Mouse (Mus musculus) embryonic facial prominence, embryonic 11.5 days (tissue): ENCODE results near the gene AL731706.2. TPM values are rescaled to one million over a fixed set of nuclear protein-coding genes. Genes with fewer than 3 reads are reported as not detected.
A peak's percentile ranks its signal among the peaks of the same experiment; 100 is the strongest.

ENCODE experiments used
- ATAC-seq: fragments of 200-750 bp; cut with Nextera tagmentation; replicated peaks from 2 replicates; pipeline ENCODE4 v1.8.0; 2017; ENCODE audit warnings: low read depth; ENCODE audit not compliant: insufficient number of reproducible peaks, low FRiP score, low TSS enrichment
- DNase-seq: peaks from one replicate; pipeline ENCODE4 v3.0.0-alpha.2; 2015; ENCODE audit warnings: low spot score
- H3K27ac ChIP-seq: fragments of 300-500 bp; sonication (generic); replicated peaks from 2 replicates; pipeline ENCODE4 v1.5.1; 2014; ENCODE audit warnings: mild to moderate bottlenecking, low read depth, low read length, control low read depth
- H3K27me3 ChIP-seq: fragments of 300-500 bp; sonication (generic); 2 replicates; pipeline ENCODE4 v1.6.1; 2014; ENCODE audit warnings: mild to moderate bottlenecking, low read length, moderate library complexity, mixed read lengths; ENCODE audit not compliant: control insufficient read depth, insufficient read depth
- H3K36me3 ChIP-seq: fragments of 300-500 bp; sonication (generic); replicated peaks from 2 replicates; pipeline ENCODE4 v1.6.1; 2014; ENCODE audit warnings: low read depth, mild to moderate bottlenecking, low read length, moderate library complexity, mixed read lengths; ENCODE audit not compliant: control insufficient read depth, insufficient read depth
- H3K4me1 ChIP-seq: fragments of 300-500 bp; sonication (generic); 2 replicates; pipeline ENCODE4 v1.6.1; 2014; ENCODE audit warnings: low read length, mixed read lengths; ENCODE audit not compliant: control insufficient read depth, insufficient read depth
- H3K4me2 ChIP-seq: fragments of 300-500 bp; sonication (generic); 2 replicates; pipeline ENCODE4 v1.6.1; 2014; ENCODE audit warnings: low read depth, mild to moderate bottlenecking, control low read depth, low read length, moderate library complexity
- H3K4me3 ChIP-seq: fragments of 300-500 bp; sonication (generic); 2 replicates; pipeline ENCODE4 v1.5.1; 2014; ENCODE audit warnings: low read depth, low read length, control low read depth
- H3K9ac ChIP-seq: fragments of 300-500 bp; sonication (generic); replicated peaks from 2 replicates; pipeline ENCODE4 v1.6.1; 2014; ENCODE audit warnings: mild to moderate bottlenecking, control low read depth, low read length
- H3K9me3 ChIP-seq: fragments of 300-500 bp; sonication (generic); replicated peaks from 2 replicates; pipeline ENCODE4 v1.6.1; 2016; ENCODE audit warnings: mild to moderate bottlenecking, low read length, inconsistent platforms, mixed read lengths; ENCODE audit not compliant: control insufficient read depth
- WGBS: fragments of 180-500 bp; shearing (Covaris S2); extraction: QIAGEN DNeasy Blood & Tissue Kit; methylation state at CpG from one replicate; pipeline ENCODE4 v1.1.7; 2014; 5-methylcytosine and 5-hydroxymethylcytosine counted together
- polyA plus RNA-seq: library from polyadenylated mRNA; unstranded; fragments of >200 nt; fragmentation: Nextera tagmentation; extraction: Ambion mirVana; gene quantifications from 2 replicates; pipeline ENCODE4 v1.2.1, GENCODE M21; 2014

AL731706.2 gene
- 25.1 and 35.8 TPM in 2 replicates for polyA plus RNA-seq

DNA sequence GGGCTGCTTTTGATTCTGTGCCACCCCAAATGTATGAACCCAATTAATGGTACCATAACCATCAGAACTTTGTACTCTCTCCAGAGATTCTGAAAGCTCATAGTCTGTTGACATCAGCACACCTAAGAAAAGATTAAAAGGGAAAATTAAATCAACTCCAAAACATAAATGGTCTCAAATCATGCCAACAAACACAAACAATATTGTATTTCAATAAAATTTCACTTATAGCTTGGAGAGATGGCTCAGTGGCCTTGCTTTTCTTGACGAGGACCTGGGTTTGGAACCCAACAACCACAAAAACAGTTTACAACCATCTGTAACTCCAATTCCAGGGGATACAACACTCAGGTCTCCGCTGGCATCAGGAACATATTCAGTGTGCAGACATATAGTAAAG is at the start of gene AL731706.2:
AL731706.2 (minus strand) TSS at position 101 of the 400 bp plus-strand sequence.
- H3K27ac ChIP-seq: no peak within 1 kb of the TSS
- WGBS: 90% methylated on average over 2 of the region's 2 CpGs
- no peaks in the 10 kb centered on the region for H3K9me3 ChIP-seq
- H3K9ac ChIP-seq: no peak within 1 kb of the TSS
- H3K4me1 ChIP-seq: no peaks in the 10 kb centered on the region
- no peaks in the 10 kb centered on the region for H3K27me3 ChIP-seq
- no peaks in the 10 kb centered on the region for H3K36me3 ChIP-seq
- no peak for ATAC-seq
- no peak within 1 kb of the TSS for H3K4me3 ChIP-seq
- no peak for DNase-seq
- H3K4me2 ChIP-seq: no peak within 1 kb of the TSS

DNA sequence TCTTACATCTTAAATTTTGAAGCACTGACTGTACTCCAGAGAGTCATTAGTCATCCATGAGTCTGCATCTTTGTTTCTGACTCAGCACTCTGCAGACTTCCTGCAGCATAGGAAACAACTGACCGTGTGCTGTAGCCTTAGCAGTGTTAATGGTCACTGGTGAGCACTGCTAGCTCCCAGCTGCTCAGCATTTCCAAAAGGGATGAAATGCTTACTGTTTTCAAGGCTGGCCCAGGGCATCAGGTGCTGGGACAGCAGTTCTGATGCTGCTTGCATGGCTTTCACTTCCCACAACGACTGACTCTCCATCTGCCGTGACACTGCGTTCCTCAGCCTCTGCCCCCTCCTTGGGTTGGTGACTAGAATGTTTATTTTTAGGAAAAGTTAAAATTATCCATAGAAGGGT is 35.5 kb upstream of the AL731706.2 start:
- H3K27ac ChIP-seq: no peak overlapping the region
- no peaks in the 10 kb centered on the region for H3K9me3 ChIP-seq
- no peaks in the 10 kb centered on the region for H3K36me3 ChIP-seq
- H3K9ac ChIP-seq: no peak overlapping the region
- 73% methylated on average over 4 of the region's 4 CpGs for WGBS
- no peak for DNase-seq
- ATAC-seq: no peak; the same call in 1 of the 2 replicates
- no peaks in the 10 kb centered on the region for H3K4me1 ChIP-seq
- no peaks in the 10 kb centered on the region for H3K27me3 ChIP-seq
- H3K4me3 ChIP-seq: no peak overlapping the region
- H3K4me2 ChIP-seq: no peak overlapping the region

DNA sequence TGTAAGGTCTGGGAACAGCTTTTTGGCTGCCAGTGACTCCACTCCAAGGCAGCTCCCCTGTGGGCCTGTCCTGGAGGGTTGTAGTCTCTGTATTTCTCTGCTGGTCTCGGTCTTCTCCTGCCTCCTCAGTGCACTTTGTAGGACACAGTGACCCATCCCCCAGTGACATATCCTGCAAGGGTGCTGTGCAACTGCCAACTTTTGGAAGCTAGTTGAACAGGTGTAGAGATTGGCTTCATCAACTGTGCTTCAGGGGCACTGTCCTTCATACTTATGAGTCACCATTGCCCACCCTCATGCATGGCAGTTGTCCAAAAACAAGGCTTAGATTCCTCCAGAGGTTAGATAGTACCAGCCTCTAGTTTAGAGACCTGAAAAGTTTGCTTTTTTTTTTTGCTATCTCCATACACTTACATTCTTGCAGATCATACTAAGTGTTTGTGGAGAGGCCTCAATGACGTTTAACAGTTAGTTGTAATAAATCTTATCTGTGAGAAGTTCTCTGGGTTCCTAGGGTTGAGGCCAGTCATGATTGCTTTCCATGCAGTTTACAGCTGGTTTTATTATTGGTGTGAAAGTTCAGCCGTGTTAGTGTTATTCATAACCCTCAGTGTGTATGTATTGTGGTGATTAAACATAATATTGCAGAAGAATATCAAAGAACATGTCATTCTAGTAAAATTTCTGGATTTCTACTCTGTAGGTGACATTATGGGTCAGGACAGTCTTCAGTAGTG is 34.9 kb upstream of the AL731706.2 start:
- DNase-seq: no peak
- no peak for ATAC-seq
- no peaks in the 10 kb centered on the region for H3K27me3 ChIP-seq
- H3K4me1 ChIP-seq: no peaks in the 10 kb centered on the region
- H3K36me3 ChIP-seq: no peaks in the 10 kb centered on the region
- H3K4me3 ChIP-seq: no peak overlapping the region
- no peak overlapping the region for H3K27ac ChIP-seq
- no peak overlapping the region for H3K9ac ChIP-seq
- no peaks in the 10 kb centered on the region for H3K9me3 ChIP-seq
- H3K4me2 ChIP-seq: no peak overlapping the region
- WGBS: 85% methylated on average over 3 of the region's 3 CpGs

DNA sequence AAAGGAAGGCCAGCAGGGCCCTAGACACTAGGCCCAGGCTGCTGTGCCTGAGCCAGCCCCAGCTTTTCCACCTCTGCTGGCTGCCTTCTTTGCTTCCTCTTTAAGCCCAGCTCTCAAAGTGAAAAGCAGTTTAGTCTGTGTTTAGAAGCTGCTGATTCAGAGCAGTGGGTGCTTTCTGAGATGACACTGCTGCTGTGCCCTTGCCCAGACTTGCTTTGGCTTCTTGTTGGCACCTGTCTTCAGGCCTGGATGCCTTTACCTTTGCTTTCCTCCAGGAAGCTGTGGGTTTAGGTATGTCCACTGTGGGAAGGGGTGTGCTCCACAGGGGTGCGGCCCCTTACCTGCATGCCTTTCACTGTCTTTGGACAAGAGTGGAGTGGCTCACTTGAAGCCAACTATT is 34.0 kb upstream of the AL731706.2 start:
- Histone ChIP-seq H3K9me3 (no peaks in the 10 kb centered on the region), H3K36me3 (no peaks in the 10 kb centered on the region), H3K27ac (no peak overlapping the region), H3K4me2 (no peak overlapping the region), H3K27me3 (no peaks in the 10 kb centered on the region), H3K9ac (no peak overlapping the region), H3K4me3 (no peak overlapping the region), H3K4me1 (no peaks in the 10 kb centered on the region)
- ATAC-seq (no peak), DNase-seq (no peak)
- 92% methylated on average over 1 of the region's 1 CpGs for WGBS

DNA sequence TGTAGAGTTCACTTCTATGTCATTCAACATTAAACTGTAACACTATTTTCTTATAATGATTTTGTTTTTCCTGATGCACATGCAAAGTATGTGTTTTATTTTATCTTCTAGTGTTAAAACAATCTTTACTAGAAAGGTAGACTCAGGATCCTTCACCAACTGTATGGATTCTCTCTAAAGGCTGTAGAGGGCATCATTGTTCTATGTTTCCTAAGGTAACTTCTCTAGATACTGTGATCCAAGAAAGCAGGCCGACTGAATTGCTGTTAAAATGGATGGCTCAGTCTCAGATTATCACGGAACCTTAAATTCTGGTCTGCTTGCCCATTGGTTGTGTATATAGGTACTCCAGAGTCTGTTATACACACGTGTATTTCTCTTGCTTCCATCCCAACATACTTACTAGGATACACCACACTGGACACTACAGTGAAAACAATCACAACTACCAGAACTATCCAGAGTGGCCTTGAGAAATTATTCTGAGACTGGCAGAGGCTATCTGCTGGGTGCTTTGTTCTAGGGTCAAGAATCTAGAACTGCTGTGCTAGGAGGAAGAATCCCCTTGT is 28.9 kb upstream of the AL731706.2 start:
- ATAC-seq (peak; percentile 4; the same call in 1 of the 2 replicates), DNase-seq (peak; percentile 48)
- no peaks in the 10 kb centered on the region for H3K4me1 ChIP-seq
- H3K27me3 ChIP-seq: no peaks in the 10 kb centered on the region
- H3K9ac ChIP-seq: no peak overlapping the region
- H3K27ac ChIP-seq: no peak overlapping the region
- H3K36me3 ChIP-seq: no peaks in the 10 kb centered on the region
- WGBS: 60% methylated on average over 3 of the region's 3 CpGs
- no peaks in the 10 kb centered on the region for H3K9me3 ChIP-seq
- no peak overlapping the region for H3K4me3 ChIP-seq
- no peak overlapping the region for H3K4me2 ChIP-seq

DNA sequence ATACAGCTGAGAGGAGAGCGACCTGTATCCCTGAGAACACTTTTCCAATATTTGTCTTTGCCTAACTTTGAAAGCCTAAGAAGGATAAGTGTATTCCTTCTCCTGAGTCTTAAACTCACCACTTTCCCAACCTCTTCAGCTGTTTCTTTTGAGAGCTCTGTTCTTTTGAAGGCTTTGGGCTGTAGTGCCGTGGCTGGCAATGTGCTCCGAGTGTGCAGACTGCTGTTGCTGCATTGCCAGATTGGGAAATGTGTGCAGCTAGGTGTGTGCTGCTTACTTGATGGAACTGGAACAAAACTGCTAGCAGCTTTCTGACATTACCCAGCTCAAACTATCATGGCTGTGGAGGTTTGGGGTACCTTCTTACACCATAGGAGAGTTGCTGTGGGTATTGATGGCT is 27.5 kb upstream of the AL731706.2 start:
- H3K9ac ChIP-seq: no peak overlapping the region
- no peaks in the 10 kb centered on the region for H3K36me3 ChIP-seq
- no peak overlapping the region for H3K4me3 ChIP-seq
- no peak overlapping the region for H3K27ac ChIP-seq
- WGBS: 54% methylated on average over 3 of the region's 3 CpGs
- DNase-seq (no peak), ATAC-seq (no peak)
- no peak overlapping the region for H3K4me2 ChIP-seq
- H3K9me3 ChIP-seq: no peaks in the 10 kb centered on the region
- H3K27me3 ChIP-seq: no peaks in the 10 kb centered on the region
- H3K4me1 ChIP-seq: no peaks in the 10 kb centered on the region

DNA sequence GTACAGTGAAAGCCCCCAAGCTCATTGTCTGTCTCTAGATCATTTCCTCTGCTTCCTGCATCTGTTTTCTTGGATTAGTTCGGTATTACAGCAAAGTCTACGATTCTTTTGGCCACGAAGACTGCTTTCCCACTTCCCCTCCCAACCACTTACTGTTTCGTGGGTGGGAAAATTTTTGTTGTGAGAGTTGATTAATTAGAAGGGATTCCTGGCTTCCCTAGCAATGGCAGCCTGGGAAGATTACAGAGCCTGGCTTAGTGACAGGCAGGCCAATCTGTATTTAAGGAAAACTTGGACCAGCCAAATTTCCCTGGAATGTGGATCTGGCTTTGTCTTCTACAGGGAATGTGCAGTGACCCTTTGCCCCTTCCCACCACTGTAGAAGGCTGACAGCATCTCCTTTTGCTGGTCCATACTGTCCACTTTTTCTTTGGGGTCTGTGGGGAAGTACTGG is 26.5 kb upstream of the AL731706.2 start:
- WGBS: 35% methylated on average over 4 of the region's 4 CpGs
- H3K4me1 ChIP-seq: no peaks in the 10 kb centered on the region
- H3K9me3 ChIP-seq: no peaks in the 10 kb centered on the region
- no peak overlapping the region for H3K27ac ChIP-seq
- no peaks in the 10 kb centered on the region for H3K27me3 ChIP-seq
- no peak overlapping the region for H3K9ac ChIP-seq
- no peak overlapping the region for H3K4me2 ChIP-seq
- H3K4me3 ChIP-seq: no peak overlapping the region
- DNase-seq (peak; percentile 4), ATAC-seq (no peak)
- H3K36me3 ChIP-seq: no peaks in the 10 kb centered on the region

DNA sequence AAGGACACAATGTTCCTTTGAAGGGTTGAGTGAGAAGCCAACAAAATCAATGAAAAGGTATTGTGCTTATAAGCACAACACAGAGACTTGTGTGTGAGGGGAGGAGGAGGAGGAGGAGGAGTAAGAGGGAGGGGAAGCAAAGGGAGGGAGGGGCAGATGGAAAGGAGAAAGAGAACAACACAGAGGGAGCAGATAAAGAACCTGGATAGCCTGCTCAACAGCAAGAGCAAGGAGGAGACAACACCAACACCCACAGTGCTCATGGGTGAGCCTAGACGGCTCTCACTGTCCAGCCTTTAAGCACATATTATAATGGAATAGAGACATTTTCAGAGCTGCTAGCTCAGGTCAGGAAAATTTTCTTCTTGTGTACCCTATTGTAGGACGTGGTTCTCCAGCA is 23.8 kb upstream of the AL731706.2 start:
- Histone ChIP-seq H3K27ac (no peak overlapping the region), H3K4me3 (no peak overlapping the region), H3K36me3 (no peaks in the 10 kb centered on the region), H3K27me3 (no peaks in the 10 kb centered on the region), H3K9me3 (no peaks in the 10 kb centered on the region), H3K4me2 (no peak overlapping the region), H3K9ac (no peak overlapping the region), H3K4me1 (no peaks in the 10 kb centered on the region)
- 72% methylated on average over 2 of the region's 2 CpGs for WGBS
- DNase-seq: no peak
- no peak for ATAC-seq
